Mouse (Mus musculus) C2C12 (cell line): ENCODE results near the gene Cib4. TPM values are rescaled to one million over a fixed set of nuclear protein-coding genes. Genes with fewer than 3 reads are reported as not detected.

ENCODE experiments used
- H3K27me3 ChIP-seq: one replicate; pipeline ENCODE4 v1.6.1; 2011; ENCODE audit not compliant: control insufficient read depth, insufficient read depth, insufficient read length
- H3K36me3 ChIP-seq: one replicate; pipeline ENCODE4 v1.6.1; 2011; ENCODE audit not compliant: control insufficient read depth, insufficient read depth
- H3K4me3 ChIP-seq: one replicate; pipeline ENCODE4 v1.5.1; 2011; ENCODE audit warnings: mild to moderate bottlenecking, control low read depth; ENCODE audit not compliant: poor library complexity, insufficient read depth, severe bottlenecking
- H3K79me2 ChIP-seq: one replicate; pipeline ENCODE4 v1.6.1; 2011; ENCODE audit not compliant: control insufficient read depth, insufficient read depth
- H3K79me3 ChIP-seq: one replicate; pipeline ENCODE4 v1.6.1; 2011; ENCODE audit warnings: low read depth, control low read depth
- H3ac ChIP-seq: one replicate; pipeline ENCODE3; 2011; ENCODE audit warnings: low read depth; ENCODE audit not compliant: control insufficient read depth, insufficient read length
- CEBPB ChIP-seq: IDR thresholded peaks from one replicate; pipeline ENCODE4 v1.6.1; 2011; ENCODE audit warnings: low read depth, mild to moderate bottlenecking, control low read depth, moderate library complexity
- CTCF ChIP-seq: IDR thresholded peaks from one replicate; pipeline ENCODE4 v1.5.1; 2011; ENCODE audit not compliant: control insufficient read depth, insufficient read depth, insufficient read length
- FOSL1 ChIP-seq: IDR thresholded peaks from one replicate; pipeline ENCODE4 v1.8.0; 2011; ENCODE audit warnings: mild to moderate bottlenecking, low read length; ENCODE audit not compliant: poor library complexity, insufficient read depth, severe bottlenecking
- MAX ChIP-seq: IDR thresholded peaks from one replicate; pipeline ENCODE4 v1.6.1; 2011; ENCODE audit warnings: mild to moderate bottlenecking, control low read depth
- MYOD1 ChIP-seq: IDR thresholded peaks from one replicate; pipeline ENCODE4 v1.6.1; 2011; ENCODE audit warnings: low read depth; ENCODE audit not compliant: control insufficient read depth, insufficient read length
- MYOG ChIP-seq: IDR thresholded peaks from one replicate; pipeline ENCODE4 v1.6.1; 2011; ENCODE audit not compliant: control insufficient read depth, insufficient read length; ENCODE audit errors: extremely low read depth
- USF1 ChIP-seq: IDR thresholded peaks from one replicate; pipeline ENCODE4 v1.6.1; 2011; ENCODE audit warnings: low read depth, mild to moderate bottlenecking, control low read depth, moderate library complexity
- polyA plus RNA-seq: library from polyadenylated mRNA; unstranded; fragments of >200 nt; fragmentation: generic; extraction: Trizol; gene quantifications from one replicate; pipeline ENCODE4 v1.2.1, GENCODE M21; 2012; ENCODE audit warnings: missing spikeins

Cib4 gene
- polyA plus RNA-seq, 1 experiment = not detected

- Histone ChIP-seq H3K36me3 (no peaks in the 10 kb centered on the region), H3K79me2 (no peaks in the 10 kb centered on the region), H3K4me3 (no peak within 1 kb of the TSS), H3K27me3 (peaks cover 86% of the 10 kb centered on the region), H3ac (no peak within 1 kb of the TSS), H3K79me3 (no peaks in the 10 kb centered on the region)
- TF ChIP-seq FOSL1 (no peak), USF1 (no peak), CEBPB (no peak), MAX (no peak), MYOD1 (no peak), MYOG (no peak), CTCF (no peak)
Observed at GRCm38 (mm10) chr5:30465861-30466260, 79.8 kb downstream of the Cib4 start, which contains the start of gene 1700001C02Rik. TSS of gene 1700001C02Rik (plus strand) at chr5:30466047.

DNA sequence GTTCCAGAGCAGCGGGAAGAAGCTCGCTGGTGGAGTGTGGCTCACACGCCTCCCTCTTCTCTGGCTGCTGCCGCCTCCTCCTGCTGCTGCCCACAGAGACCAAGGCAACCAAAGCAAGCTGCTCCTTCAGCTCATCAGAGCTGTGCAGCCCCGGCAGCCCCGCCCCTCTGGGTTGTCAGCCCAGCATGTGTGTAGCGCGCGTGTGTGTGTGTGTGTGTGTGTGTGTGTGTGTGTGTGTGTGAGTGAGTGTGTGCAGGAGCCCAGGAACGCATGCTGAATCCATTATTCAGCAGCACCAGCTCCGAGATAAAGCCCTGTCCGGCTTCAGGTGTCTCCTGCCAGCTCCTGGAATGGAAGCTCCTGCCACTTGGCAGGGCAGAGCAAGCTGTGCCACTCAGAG lies 83.8 kb downstream of the Cib4 start, which contains the start of gene Otof:
Otof (minus strand) TSS at position 112 of the 400 bp plus-strand sequence.
- Histone ChIP-seq H3K27me3 (peaks cover 90% of the 10 kb centered on the region), H3ac (no peak within 1 kb of the TSS), H3K79me3 (no peaks in the 10 kb centered on the region), H3K4me3 (no peak within 1 kb of the TSS), H3K79me2 (no peaks in the 10 kb centered on the region), H3K36me3 (no peaks in the 10 kb centered on the region)
- TF ChIP-seq FOSL1 = no peak
- no peak for TF ChIP-seq MYOD1
- TF ChIP-seq USF1 = no peak
- TF ChIP-seq CTCF = no peak
- no peak for TF ChIP-seq MAX
- no peak for TF ChIP-seq MYOG
- TF ChIP-seq CEBPB = no peak

GRCm38 (mm10) chr5:30460155-30460554 lies 85.5 kb downstream of the Cib4 start:
- peaks cover 82% of the 10 kb centered on the region for H3K27me3 ChIP-seq
- no peak overlapping the region for H3ac ChIP-seq

GRCm38 (mm10) chr5:30456056-30456455 lies 89.6 kb downstream of the Cib4 start:
- H3K27me3 ChIP-seq = peaks cover 68% of the 10 kb centered on the region
- H3K4me3 ChIP-seq = no peak overlapping the region
- H3K79me2 ChIP-seq = no peaks in the 10 kb centered on the region
- no peak overlapping the region for H3ac ChIP-seq
- H3K79me3 ChIP-seq = no peaks in the 10 kb centered on the region
- TF ChIP-seq MYOG (no peak), CEBPB (no peak), MYOD1 (no peak), MAX (no peak), CTCF (no peak), FOSL1 (no peak), USF1 (no peak)
- H3K36me3 ChIP-seq = no peaks in the 10 kb centered on the region

More at GRCm38 (mm10) chr5:30460155-30460554, 85.5 kb downstream of the Cib4 start:
- TF ChIP-seq USF1 (no peak), MYOG (no peak), FOSL1 (no peak), CEBPB (no peak), MAX (no peak), CTCF (no peak), MYOD1 (no peak)
- no peaks in the 10 kb centered on the region for H3K36me3 ChIP-seq
- no peak overlapping the region for H3K4me3 ChIP-seq
- no peaks in the 10 kb centered on the region for H3K79me2 ChIP-seq
- no peaks in the 10 kb centered on the region for H3K79me3 ChIP-seq

- TF ChIP-seq MYOG (no peak), MAX (no peak), FOSL1 (no peak), CEBPB (no peak), CTCF (no peak), MYOD1 (no peak), USF1 (no peak)
- no peak overlapping the region for H3ac ChIP-seq
- no peaks in the 10 kb centered on the region for H3K79me2 ChIP-seq
- H3K27me3 ChIP-seq = peaks cover 47% of the 10 kb centered on the region
- no peaks in the 10 kb centered on the region for H3K36me3 ChIP-seq
- no peak overlapping the region for H3K4me3 ChIP-seq
- no peaks in the 10 kb centered on the region for H3K79me3 ChIP-seq
Observed at GRCm38 (mm10) chr5:30444327-30444895, 101.2 kb downstream of the Cib4 start.
